Mouse (Mus musculus) liver (tissue): Measurements from ENCODE around the gene Parp8.
"Not testable (repeated sequence)": the region's sequence is repeated elsewhere in the genome, so short reads cannot be mapped to it uniquely, and the experiment has no call there.

Experiments
- DNase-seq: peaks from one replicate; pipeline ENCODE4 v3.0.0-alpha.2; 2020; ENCODE audit warnings: mixed read lengths

Gene Parp8

DNA sequence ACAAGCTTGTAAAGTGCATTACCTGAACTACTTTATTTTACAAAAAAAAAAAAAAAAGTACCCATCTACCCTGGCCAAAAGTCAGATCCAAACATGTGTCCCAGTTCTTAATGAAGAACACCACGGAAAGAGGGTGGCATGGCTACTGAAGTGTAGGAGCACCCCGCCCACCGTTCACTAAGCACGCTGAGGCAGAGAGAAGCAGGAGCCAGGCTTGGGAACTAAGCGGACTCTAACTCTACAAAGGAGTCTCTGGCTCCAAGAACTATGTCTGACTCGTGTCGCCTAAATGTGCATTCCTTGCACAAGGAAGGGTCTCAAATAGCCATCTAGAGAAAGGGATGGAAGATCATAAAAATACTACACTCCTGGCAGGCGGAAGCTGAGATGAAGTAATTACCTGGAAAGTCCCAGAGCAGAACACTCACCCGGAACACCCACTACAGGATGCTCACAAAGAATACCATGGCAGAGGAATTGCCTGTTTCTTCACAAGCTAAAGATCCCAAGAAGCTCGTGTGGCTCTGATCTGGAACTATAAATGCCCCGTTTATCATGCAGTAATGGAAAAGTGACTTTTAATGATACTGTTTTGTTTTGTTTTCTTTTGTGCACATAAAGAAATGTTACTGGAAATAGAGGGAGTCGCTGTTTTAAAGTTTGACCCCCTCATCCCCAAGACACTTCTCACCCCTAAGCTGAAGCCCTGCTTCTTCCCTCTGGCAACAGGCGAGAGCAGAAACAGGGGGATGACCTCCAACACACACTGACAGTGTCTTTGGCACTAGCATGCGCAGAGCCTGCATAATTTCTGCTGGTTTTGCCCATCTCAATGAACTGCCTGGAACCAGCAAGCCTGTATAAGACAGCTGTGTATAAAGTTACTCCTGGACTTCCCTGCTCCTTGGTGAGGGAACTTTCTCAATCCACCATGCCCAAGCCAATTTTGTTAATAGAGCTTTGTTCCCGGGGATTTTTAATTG lies 62.6 kb downstream of the Parp8 start:
- no peak for DNase-seq

DNA sequence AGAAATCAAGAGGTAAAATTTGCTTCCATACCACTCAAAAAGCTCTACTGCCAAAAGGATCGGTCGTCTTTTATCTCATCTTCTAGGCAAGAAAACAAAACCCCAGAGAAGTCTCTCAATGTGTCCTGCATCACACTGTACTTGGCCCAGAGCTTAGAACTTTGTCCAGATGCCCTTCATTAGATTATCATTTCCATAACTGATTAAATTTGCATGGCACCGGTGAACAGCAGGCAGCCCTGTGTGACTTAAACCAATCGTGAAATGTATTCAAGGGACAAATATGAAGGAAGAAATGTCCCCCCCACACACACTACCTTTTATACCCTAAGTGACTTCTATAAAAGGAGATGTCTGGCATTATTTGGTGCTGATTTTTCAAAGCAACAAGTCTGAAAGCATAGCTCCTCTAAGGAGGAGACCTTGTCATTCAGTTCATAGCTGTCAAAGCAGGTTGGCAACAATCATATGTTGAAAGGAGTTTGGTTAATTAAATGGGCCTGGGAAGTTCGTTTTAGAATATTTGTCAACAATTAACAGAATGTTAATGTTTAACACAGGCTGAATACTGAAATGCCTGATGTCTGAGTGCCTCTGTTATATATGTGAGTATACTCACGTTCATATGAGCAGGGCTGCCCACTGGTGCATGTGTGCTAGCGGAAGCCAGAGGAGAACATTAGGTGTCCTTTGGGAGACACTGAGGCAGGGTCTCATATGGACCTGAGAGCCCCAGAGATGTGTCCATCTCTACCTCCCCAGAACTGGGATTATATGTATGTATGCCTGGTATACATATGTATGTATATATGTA lies 66.4 kb downstream of the Parp8 start:
- no peak for DNase-seq

DNA sequence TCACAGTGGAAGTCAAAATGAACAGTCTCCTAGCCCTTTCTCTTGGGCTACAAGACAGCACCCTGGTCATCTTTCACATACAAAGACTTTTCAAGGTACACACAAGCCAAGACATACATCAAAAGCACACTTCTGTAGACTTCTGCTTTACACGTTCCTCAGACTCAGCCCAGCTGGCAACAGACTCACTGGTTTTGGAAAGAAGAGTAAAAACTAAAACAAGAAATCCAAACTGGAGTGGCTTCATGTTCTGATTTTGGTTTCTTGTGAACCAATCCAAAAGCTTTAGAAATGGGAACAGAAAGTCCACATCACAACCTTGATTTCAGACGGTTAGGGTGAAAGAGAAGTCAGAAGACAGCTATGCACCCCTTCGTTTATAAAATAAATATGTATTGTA lies 67.8 kb downstream of the Parp8 start:
- no peak for DNase-seq

DNA sequence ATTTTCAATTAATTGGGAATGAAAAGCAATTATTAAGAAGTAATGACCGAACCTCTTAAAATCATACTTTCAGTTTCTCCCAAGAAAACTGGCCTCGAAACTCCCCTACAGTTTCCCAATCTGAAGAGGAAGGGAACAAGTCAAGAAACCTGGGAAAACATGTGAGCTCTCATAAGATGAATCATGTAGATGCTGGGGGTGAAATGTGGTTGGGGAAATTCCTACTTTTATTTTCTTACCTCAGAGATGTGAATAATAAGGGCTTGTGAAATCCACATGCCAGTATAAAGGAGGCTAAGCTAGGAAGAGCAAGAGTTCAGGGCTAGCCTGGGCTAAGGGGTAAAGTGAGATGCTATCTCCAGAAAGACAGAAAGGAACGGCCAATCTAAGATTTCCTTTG lies 74.0 kb downstream of the Parp8 start:
- no peak for DNase-seq

DNA sequence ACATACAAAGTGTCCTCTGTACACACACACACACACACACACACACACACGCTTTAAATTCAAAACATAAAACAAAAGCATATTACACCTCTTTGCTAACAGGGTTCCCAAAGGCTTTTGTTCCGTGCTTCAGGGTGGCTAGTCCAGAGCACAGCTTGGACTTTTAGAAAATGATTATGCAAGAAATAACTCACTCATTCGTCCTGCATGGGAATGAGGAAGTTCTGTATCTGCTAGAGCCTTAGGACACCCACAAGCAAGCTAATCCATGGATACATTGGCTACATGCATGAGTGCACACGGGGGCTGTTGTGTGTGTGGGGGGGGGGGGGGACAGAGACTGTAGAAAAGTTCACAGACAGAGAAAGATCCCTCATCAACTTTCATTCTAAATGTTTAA lies 75.8 kb downstream of the Parp8 start:
- DNase-seq: no peak

DNA sequence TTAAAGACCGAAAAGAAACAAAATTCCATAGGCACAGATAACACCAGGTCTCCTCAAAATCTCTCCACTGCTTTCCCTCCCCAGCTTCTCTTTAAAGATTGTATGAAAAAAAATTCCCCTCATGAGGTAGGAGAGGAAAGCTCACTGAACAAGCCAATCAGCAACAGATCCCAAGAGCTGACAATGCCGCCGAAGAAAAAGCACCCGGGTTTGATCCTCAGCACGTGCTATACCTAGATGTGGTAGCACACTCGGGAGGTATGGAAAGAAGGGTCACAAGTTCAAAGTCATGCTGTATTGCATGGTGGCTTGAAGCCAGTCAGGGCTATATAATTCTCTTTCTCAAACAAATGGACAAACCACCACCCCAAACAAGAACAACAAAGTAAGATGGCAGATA lies 76.3 kb downstream of the Parp8 start:
- DNase-seq: no peak

DNA sequence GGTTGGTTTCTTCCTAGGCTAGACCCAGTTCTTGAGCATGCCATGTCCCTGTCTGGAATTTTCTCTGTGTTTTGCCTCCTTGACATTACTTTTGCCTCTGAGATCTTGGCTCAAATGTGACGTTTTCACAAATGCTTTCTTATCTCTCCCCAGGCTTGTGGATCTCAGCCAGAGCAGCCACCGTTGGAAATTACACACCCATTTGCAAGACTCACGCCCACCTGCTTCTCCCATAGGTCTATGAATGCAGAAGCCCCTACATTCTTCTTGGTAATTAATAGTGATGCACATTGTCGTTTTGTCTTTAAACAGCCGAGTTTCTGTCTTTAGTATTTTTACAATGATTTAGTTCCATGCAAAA lies 77.1 kb downstream of the Parp8 start:
- no peak for DNase-seq

DNA sequence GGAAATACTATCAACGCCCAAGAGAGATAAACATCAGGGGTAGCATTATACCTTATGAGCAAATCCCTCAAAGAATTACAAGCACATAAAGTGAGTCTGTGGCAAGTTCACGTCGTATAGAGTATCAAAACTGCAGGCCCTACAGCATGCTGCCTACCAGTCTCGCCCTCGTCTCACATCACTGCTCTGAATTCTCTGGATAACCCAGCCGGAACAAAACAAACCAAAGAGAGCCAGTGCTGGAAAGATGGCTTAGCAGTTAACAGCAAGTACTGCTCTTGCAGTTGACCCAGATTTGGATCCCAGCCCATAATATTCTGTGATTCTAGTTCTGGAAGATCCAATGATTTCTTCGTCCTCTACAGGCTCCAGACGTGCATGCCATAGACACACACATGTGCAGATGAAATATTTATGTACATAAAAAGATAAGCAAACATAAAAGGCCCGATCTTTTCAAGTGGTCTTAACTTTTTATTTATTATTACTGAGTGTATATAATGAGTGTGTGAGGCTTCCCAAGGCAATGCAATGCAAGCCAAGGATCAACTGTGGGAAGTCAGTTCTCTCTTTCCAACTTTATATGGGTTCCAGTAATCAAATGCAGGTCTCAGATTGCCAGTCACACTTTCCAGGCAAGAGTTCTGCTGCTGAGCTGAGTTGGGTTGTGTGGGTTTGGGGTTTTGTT lies 77.6 kb downstream of the Parp8 start:
- DNase-seq: no peak

DNA sequence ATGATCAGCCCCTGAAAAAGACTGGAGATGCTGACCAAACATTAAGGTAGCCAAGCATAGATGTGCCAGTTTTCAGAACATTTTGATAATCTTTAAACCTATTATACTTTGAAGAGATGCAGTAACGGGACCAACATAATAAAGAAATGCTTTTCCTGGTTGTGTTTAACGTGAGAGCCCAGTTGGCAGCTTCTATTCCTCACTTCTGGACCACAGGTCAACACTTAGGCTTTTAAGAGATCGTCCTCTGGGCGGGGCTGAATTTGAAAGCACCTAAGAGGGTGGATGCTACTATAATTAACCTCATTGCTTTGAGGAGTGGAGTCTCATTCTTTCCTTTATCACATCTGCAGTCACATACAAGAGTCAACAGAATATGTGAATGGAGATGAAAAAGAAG lies 78.8 kb downstream of the Parp8 start:
- no peak for DNase-seq

DNA sequence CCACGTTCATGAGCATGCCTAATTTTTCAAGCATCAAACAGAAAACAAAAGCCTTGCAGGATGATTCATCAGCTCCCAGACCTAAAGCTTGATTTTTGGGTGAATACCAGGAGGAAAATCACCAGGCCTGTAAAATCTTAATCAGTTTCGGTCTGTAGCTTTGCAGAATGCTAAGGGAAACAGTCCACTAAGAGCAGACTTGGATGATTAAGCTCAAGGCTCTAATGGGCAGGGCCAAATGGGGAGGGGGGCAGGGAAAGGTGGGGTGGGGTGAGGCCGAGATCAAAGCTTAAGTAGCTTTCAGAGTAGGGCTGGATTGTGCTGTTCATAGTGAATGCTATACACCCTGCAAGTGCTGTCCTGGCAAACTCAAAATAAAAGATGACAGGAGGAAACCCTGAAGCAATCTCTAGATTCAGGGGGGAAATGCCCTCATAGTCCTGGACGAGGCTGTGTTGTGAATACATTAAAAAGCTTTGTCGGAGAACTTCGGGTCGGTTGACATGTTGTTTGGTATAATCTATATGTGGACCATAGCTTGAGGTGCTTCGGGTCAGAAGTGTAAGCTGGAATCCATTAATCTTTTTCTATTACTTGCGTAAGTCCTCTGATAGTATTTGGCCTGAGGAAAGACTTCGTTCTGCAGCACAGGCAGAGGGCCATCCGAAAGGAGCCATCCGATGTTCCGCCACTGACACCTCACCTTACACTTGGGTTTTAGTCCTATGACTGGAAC lies 83.9 kb downstream of the Parp8 start:
- no peak for DNase-seq

DNA sequence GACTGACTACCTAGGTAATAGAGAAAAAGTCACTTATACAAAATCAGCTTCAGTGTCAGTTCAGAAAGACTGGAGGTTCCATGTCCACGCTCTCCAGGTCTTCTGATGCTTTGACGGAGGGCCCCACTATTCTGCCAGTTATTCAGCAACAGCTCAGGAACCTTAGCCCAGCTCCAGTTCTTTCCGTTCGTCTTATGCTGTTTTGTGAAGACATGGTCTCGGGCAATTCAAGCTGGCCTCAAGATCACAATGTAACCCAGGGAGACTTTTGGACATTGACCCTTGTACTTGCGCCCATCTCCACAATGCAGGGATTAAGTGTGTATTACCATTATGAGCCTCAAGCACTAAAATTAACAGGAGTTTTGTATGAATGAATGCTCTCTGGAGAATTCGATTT lies 84.6 kb downstream of the Parp8 start:
- no peak for DNase-seq

DNA sequence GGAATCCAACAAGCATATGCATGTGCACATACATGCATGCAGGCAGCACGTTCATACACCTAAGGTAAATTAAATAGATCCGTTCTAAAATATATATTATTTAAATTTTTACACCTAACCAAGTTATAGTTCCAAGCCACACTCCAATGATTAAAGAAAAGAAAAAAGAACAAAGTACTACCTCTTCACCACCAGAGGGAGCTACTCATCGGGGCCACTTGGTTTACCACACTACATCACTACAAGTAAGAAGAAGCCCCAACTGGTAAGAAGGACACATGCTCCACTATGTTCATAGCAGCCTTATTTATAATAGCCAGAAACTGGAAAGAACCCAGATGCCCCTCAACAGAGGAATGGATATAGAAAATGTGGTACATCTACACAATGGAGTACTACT lies 88.3 kb downstream of the Parp8 start:
- DNase-seq: not testable (repeated sequence)

DNA sequence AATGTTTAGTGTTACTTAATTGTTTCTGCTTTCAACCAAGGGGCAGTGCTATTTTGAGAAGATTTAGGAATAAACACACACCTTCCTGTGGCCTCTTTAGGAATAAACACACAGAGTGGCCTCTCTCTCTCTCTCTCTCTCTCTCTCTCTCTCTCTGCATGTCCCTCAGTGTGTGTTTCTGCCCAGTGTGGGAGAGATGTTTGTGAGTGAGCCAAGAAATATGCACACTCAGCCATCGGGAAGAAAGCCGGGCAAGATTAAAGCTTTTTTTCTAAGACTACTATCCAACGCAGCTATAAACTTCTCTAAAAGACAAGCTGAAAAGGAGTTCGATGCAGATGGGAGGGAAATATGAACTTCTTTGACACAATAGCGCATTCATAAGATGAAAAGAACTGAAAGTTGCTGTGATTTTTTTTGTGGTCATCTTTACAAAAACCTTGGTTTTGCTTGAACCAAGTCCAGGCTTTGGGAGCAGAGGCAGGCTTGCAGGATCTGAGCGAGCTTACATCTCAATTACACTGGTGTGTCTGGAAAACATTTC lies 107.9 kb downstream of the Parp8 start:
- no peak for DNase-seq

DNA sequence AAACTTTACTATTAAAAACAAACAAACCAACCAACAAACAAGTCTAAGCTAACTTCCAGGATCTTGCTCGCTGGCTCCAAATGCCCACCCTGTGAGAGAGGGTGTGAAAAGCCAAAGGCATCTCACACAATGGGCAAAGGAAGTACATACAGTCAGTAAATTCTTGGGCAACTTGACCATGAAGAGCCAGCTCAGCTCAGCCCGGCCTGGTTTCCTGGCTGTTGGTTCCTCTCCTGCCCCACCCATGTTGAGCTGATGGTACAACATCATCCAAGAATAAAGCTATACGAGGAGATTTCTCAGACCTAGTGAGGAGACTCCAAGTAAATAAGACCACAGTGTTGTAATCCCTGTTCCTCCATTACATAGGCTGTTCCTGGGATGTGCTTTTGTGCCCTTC lies 117.1 kb downstream of the Parp8 start:
- no peak for DNase-seq

DNA sequence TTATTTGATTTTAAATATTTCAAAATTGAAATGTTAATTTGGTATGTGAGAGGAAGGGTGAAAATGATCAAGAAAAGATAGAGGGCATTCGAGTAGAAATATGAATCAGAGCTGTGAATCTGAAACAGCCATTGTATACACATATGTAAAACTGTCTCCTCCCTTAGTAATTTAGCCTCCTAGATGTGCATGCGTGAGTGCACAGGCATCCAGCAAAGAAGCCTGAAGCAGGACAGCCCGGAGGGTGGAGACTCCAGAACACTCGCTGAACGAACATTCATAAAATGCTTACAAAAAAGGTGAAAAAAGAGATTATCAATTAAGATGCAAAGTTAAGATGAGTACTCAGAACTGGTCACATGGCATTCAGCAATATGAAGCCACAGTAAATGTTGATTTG lies 121.9 kb downstream of the Parp8 start:
- DNase-seq: no peak

DNA sequence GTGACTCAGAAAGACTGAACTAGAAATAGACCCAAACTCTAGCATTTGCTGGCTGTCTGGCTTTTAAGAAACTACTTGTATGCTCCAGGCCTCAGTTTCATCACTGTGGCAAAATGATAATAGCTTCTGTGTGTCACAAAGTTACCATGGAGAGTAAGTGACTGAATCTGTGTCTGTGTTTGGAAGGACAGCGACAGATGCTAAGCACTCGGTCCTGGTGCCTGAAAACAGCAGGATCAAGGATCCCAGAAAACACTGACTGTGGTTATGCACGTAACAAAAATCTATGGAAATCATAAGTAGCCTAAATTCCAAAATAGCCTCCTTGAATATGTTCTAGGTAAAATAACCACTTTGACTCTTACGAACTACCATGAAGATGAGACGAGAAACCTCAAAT lies 126.9 kb downstream of the Parp8 start:
- DNase-seq: no peak

DNA sequence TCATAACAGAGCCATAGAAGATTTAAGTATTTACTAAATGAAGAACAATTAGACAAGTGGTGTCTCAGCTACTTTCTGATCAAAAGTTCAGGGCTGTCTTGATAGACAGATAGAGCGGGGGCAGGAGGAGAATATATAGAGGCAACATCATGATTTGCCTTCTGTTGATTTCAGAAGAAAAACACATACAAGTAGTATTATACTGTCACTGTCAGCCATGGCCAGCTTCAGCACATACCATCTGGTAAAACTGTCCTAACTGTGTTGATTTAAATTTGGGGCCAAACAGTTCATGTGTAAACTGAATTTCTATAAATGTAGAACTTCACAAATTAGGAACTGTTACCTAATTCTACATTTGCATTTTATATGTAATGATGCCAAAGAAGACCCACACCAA lies 127.6 kb downstream of the Parp8 start:
- DNase-seq: no peak

DNA sequence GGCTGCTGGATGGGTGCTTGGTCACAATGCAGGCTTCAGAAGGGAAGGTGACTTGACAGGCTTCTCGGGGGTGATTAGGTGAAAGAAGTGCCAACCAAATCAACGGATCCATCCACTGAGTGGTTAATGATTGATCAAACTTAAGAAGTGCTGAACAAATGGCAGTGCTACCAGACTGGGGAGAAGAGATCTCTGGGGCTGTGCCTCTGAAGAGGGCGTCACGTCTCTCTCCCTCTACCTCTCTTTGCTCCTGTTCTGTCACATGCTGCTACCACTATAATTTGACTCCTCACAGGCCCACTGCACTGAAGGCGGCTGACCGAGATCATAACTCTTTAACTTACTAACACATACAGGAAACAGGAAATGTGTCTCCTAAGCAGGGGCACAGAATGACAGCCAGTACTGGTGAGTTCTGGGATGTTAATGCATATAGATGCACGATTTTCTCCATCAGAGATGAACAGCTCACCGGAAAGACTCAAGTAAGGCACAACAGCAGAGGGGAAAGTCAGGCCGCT lies 140.9 kb downstream of the Parp8 start:
- no peak for DNase-seq

DNA sequence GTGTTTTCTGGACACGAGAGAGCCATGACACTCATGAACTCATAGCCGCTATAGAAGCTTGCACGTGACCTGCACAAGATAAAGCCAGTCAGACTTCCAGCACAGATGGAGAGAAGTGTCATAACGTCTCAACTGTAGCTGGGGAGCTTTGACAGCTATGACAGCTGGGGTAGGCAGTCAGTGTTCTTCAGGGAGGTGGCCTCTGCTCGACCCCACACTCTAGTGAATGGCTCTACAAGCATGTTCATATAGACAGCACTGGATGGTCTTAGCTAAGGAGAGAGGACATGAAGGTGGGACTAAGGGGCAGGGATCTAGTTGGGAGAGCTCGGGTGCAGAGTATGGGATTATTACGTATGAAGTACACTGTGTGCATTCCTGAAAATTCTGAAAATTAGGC lies 143.1 kb downstream of the Parp8 start:
- no peak for DNase-seq

DNA sequence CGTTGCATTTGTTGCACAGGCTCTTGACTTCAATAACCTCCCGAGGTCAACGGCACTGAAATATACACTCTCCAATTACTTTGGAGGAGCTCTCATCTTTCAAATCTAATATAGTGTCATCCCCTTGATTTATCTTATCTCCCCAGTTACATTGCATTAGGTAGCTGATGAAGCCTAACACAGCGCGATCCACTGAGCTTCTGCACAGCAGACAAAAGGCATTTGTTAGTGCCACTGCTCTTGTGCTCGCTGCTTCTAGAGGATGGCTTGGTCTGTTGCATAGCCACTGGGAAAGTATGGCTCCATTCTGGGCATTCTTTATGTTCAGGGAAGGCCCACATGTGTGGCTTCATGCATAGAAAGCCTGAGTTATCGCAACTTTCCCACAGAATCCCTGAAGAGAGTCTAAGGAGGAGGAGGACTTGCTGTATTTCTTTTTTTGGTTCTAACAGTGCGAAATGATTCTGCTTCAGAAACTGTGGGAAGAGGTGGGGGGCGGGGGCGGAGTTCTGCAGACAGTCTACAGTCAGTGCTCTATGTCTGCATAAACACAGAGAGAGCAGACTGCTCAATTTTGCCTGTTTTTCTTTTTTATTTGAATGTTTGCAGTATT lies 145.7 kb downstream of the Parp8 start:
- DNase-seq: no peak

DNA sequence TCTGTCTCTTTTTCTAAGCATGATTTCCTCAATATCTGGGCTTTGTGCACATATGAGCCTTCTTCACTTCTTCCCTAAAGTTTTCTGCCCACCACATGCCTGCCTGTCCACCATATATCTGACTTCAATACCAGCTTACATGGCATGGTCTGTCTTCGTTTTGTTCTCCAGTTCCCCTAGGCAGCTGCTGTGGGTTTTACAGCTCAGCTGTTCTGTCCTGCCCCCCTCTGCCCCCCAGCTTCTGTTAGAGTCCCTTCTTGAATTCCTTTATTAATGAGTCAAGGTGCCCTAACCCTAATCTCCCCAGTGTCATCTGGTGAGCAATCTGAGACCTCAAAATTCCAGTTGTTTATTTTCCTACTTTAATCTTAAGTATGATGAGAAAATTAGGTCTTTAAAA lies 155.1 kb downstream of the Parp8 start:
- no peak for DNase-seq

DNA sequence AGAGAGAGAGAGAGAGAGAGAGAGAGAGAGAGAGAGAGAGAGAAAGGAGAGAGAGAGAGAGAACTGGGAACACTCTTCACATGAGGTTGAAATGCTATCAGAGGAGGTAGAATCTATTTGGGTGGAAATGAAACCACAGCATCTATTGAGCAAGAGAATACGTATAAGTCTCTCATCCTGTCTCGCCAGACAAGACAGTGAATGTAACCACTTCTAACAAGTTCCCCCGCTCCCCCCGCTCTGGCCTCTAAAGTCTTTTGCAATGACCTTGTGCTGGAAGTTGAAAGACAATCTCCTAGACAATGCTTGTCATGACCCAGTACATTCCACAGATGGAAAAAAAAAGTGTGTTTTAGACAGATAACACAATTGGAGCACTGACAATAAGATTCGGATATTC lies 181.4 kb downstream of the Parp8 start:
- peak; percentile 10 for DNase-seq
